Mouse (Mus musculus) kidney, adult 2 months (tissue): ENCODE results near the gene Tmem217. TPM values are rescaled to one million over a fixed set of nuclear protein-coding genes. Genes with fewer than 3 reads are reported as not detected.

Experiments used
- DNase-seq: peaks from one replicate; pipeline ENCODE4 v3.0.0; 2021
- H3K27ac ChIP-seq: fragments of 200-500 bp; 2 replicates; pipeline ENCODE4 v1.5.1; 2012; ENCODE audit warnings: low read depth, low read length, control low read depth, inconsistent platforms; ENCODE audit not compliant: insufficient read depth
- H3K27me3 ChIP-seq: fragments of 200-500 bp; replicated peaks from 2 replicates; pipeline ENCODE4 v1.6.1; 2012; ENCODE audit warnings: mild to moderate bottlenecking, moderate library complexity, low read length, inconsistent platforms; ENCODE audit not compliant: control insufficient read depth, insufficient read depth
- H3K36me3 ChIP-seq: fragments of 200-500 bp; 2 replicates; pipeline ENCODE4 v1.6.1; 2012; ENCODE audit warnings: mild to moderate bottlenecking, moderate library complexity, low read length, inconsistent platforms; ENCODE audit not compliant: control insufficient read depth, insufficient read depth
- H3K4me1 ChIP-seq: fragments of 200-500 bp; 2 replicates; pipeline ENCODE4 v1.6.1; 2011; ENCODE audit warnings: low read length; ENCODE audit not compliant: control insufficient read depth, insufficient read depth
- H3K4me3 ChIP-seq: fragments of 200-500 bp; 2 replicates; pipeline ENCODE4 v1.5.1; 2011; ENCODE audit warnings: mild to moderate bottlenecking, low read depth, low read length, control low read depth; ENCODE audit not compliant: insufficient read depth
- CTCF ChIP-seq: fragments of 200-500 bp; conservative IDR thresholded peaks from 2 replicates; pipeline ENCODE4 v1.5.1; 2011; ENCODE audit warnings: low read depth, mild to moderate bottlenecking, control low read depth, low read length, moderate library complexity, mixed read lengths; ENCODE audit not compliant: insufficient read depth, insufficient read length
- POLR2A ChIP-seq: fragments of 200-500 bp; IDR thresholded peaks from one replicate; pipeline ENCODE4 v1.6.1; 2011; ENCODE audit warnings: low read depth, low read length, control low read depth
- WGBS: fragments of 180-500 bp; shearing (Covaris S2); methylation state at CpG from one replicate; pipeline ENCODE4 v1.1.7; 2018; 5-methylcytosine and 5-hydroxymethylcytosine counted together
- polyA plus RNA-seq: library from polyadenylated mRNA; depleted of rRNA; stranded (reverse); fragments of >200 nt; gene quantifications from 2 replicates; pipeline ENCODE4 v1.2.3, GENCODE M21; 2012

The Tmem217 gene
- polyA plus RNA-seq, 1 experiment: 1.3 TPM

- H3K27me3 ChIP-seq: no peaks in the 10 kb centered on the region
- no peaks in the 10 kb centered on the region for H3K36me3 ChIP-seq
- WGBS: 79% methylated on average over 12 of the region's 12 CpGs
- DNase-seq: no peak
- no peak overlapping the region for H3K27ac ChIP-seq
- no peak overlapping the region for H3K4me3 ChIP-seq
- H3K4me1 ChIP-seq: peaks cover 4% of the 10 kb centered on the region; the same call in 1 of the 2 replicates
- TF ChIP-seq POLR2A: no peak
- no peak for TF ChIP-seq CTCF
Observed at GRCm38 (mm10) chr17:29508927-29509608, 43.1 kb downstream of the Tmem217 start.

GRCm38 (mm10) chr17:29503700-29504099, 48.5 kb downstream of the Tmem217 start:
- Histone ChIP-seq H3K27ac (no peak overlapping the region), H3K27me3 (no peaks in the 10 kb centered on the region), H3K4me3 (no peak overlapping the region), H3K4me1 (0 out of 2 replicates have a peak, but pooled peaks cover 3% of the 10 kb centered on the region), H3K36me3 (no peaks in the 10 kb centered on the region)
- no peak for DNase-seq
- WGBS: 83% methylated on average over 5 of the region's 5 CpGs
- TF ChIP-seq POLR2A: no peak
- peak; percentile 18; the same call in 1 of the 2 replicates for TF ChIP-seq CTCF

GRCm38 (mm10) chr17:29502669-29503665, 49.2 kb downstream of the Tmem217 start:
- Histone ChIP-seq H3K27me3 (no peaks in the 10 kb centered on the region), H3K36me3 (no peaks in the 10 kb centered on the region), H3K27ac (no peak overlapping the region), H3K4me1 (0 out of 2 replicates have a peak, but pooled peaks cover 3% of the 10 kb centered on the region), H3K4me3 (peak overlapping the region; percentile 43)
- WGBS: 10% methylated on average over 32 of the region's 32 CpGs
- peak; percentile 39 for DNase-seq
- TF ChIP-seq POLR2A: no peak
- TF ChIP-seq CTCF: no peak

- WGBS: 69% methylated on average over 7 of the region's 7 CpGs
- Histone ChIP-seq H3K4me1 (0 out of 2 replicates have a peak, but pooled peaks cover 3% of the 10 kb centered on the region), H3K4me3 (no peak overlapping the region), H3K36me3 (no peaks in the 10 kb centered on the region), H3K27ac (no peak overlapping the region), H3K27me3 (no peaks in the 10 kb centered on the region)
- no peak for DNase-seq
- no peak for TF ChIP-seq CTCF
- TF ChIP-seq POLR2A: no peak
Observed at GRCm38 (mm10) chr17:29502005-29502668, 50.0 kb downstream of the Tmem217 start.

- DNase-seq: no peak
- Histone ChIP-seq H3K27ac (no peak overlapping the region), H3K4me3 (no peak overlapping the region), H3K27me3 (no peaks in the 10 kb centered on the region), H3K36me3 (no peaks in the 10 kb centered on the region), H3K4me1 (0 out of 2 replicates have a peak, but pooled peaks cover 3% of the 10 kb centered on the region)
- WGBS: 66% methylated on average over 17 of the region's 17 CpGs
- TF ChIP-seq CTCF (no peak), POLR2A (no peak)
Observed at GRCm38 (mm10) chr17:29500802-29501469, 51.2 kb downstream of the Tmem217 start.

- no peaks in the 10 kb centered on the region for H3K27me3 ChIP-seq
- TF ChIP-seq CTCF: no peak
- TF ChIP-seq POLR2A: no peak
- H3K27ac ChIP-seq: no peak overlapping the region
- H3K4me1 ChIP-seq: 0 out of 2 replicates have a peak, but pooled peaks cover 3% of the 10 kb centered on the region
- 91% methylated on average over 7 of the region's 7 CpGs for WGBS
- H3K36me3 ChIP-seq: no peaks in the 10 kb centered on the region
- DNase-seq: no peak
- H3K4me3 ChIP-seq: no peak overlapping the region
Observed at GRCm38 (mm10) chr17:29500243-29500740, 51.9 kb downstream of the Tmem217 start.
